Mouse (Mus musculus) adrenal gland, postnatal 36 days (tissue): Measurements from ENCODE around the gene Olfr11. TPM values are rescaled to one million over a fixed set of nuclear protein-coding genes. Genes with fewer than 3 reads are reported as not detected.

Experiments
- DNase-seq, 2 experiments: peaks; one replicate each; pipeline ENCODE4 v3.0.0; 2021; ENCODE audit warnings: mixed read lengths in 1 of 2
- long read RNA-seq, 2 experiments: library from polyadenylated mRNA; stranded (forward); transcript quantifications; one replicate each; pipeline ENCODE4 v2.0.0; 2021; ENCODE audit warnings: borderline sequencing depth in 2 of 2
- total RNA-seq, 2 experiments: library from RNA; stranded (reverse); gene quantifications; 2 replicates each; pipeline ENCODE4 v1.2.3; 2021

The Olfr11 gene
- total RNA-seq: not detected
- long read RNA-seq, experiment 1: 0 reads
- long read RNA-seq, experiment 2: 0 reads

- no peak for DNase-seq
Measured at GRCm38 (mm10) chr13:21642418-21642817, at the start of gene Olfr11. Gene Olfr11 (minus strand): TSS chr13:21642518.

GRCm38 (mm10) chr13:21677305-21677704 is 35.0 kb upstream of the Olfr11 start, which contains the start of gene Olfr1360:
Gene Olfr1360 (minus strand): TSS chr13:21677405.
- DNase-seq: no peak

DNA sequence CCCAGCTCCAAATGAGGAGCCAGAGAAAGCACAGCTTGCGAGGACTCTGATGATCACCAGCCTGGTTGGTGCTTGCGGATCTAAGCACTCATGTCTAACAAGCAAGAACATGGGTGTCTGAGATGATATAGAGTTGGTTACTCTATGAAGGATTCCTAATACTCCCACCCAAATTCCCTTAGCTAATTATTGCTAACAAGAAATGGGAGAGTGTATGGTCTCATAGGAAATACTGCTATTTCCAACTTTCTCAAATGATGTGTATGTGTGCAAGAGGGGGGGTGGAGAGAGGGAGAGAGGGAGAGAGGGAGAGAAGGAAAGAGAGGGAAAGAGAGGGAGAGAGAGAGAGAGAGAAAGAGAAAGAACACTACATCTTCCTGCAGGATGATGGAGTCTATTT is 21.0 kb upstream of the Olfr11 start, which contains the start of gene Olfr1361:
Gene Olfr1361, minus strand, starts transcription at position 101 of the 400 bp plus-strand sequence.
- no peak for DNase-seq

DNA sequence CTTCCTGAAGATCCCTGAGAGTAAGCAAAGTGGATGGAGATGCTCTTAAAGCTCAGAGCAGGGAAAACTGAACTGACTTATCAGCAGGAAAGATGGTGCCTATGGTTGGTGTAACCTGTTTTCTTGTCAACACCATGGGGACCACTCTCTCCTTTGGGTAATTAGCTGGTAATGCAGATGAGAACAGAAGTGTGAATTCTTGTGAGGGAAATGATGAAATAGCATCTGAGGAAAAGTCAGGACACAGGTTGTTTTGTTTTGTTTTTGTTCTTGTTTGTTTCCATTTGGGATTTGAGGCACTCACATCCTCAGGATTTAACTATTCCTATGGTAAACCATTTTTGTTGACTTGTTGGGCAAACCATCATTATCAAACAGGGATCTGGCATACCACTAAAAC is 28.4 kb downstream of the Olfr11 start, which contains the start of gene Olfr1362:
Gene Olfr1362, minus strand, starts transcription at position 101 of the 400 bp plus-strand sequence.
- no peak for DNase-seq

- DNase-seq: no peak
Measured at GRCm38 (mm10) chr13:21591618-21592017, 50.7 kb downstream of the Olfr11 start.

Other genes with a start within 250 kb of the Olfr11 start
- gene Zkscan3, start 239.8 kb downstream of the Olfr11 start, total RNA-seq: 10 to 100 TPM; 55.6 to 64.5 TPM
- under 1 TPM; 0.79 to 0.89 TPM for gene Pgbd1, start 201.5 kb downstream of the Olfr11 start, total RNA-seq
- gene Zscan26, start 188.8 kb downstream of the Olfr11 start, total RNA-seq: 10 to 100 TPM; 34.5 to 39.7 TPM
- 1 to 10 TPM in 1 of 2 experiments, under 1 TPM in 1; 0.96 to 1.4 TPM for gene Nkapl, start 174.0 kb downstream of the Olfr11 start, total RNA-seq
- gene Zkscan4, start 163.6 kb downstream of the Olfr11 start, total RNA-seq: 1 to 10 TPM; 2.1 to 2.6 TPM
- not detected for gene Gm10065, start 163.1 kb downstream of the Olfr11 start, total RNA-seq
- 10 to 100 TPM; 11.0 to 12.8 TPM for gene AK157302, start 147.3 kb downstream of the Olfr11 start, total RNA-seq
- gene Gm11273, start 141.1 kb downstream of the Olfr11 start, total RNA-seq: 10 to 100 TPM; 89.0 to 99.3 TPM
- 10 to 100 TPM; 16.9 to 19.2 TPM for gene Zkscan8, start 111.4 kb downstream of the Olfr11 start, total RNA-seq
- not detected for gene Olfr1366, start 99.7 kb downstream of the Olfr11 start, total RNA-seq
- not detected for gene Olfr1535, start 82.6 kb downstream of the Olfr11 start, total RNA-seq
- gene Olfr1364, start 60.8 kb downstream of the Olfr11 start, total RNA-seq: not detected
- not detected for gene Olfr1362, start 28.5 kb downstream of the Olfr11 start, total RNA-seq
- not detected for gene Olfr1361, start 20.9 kb upstream of the Olfr11 start, total RNA-seq
- not detected for gene Olfr1360, start 34.9 kb upstream of the Olfr11 start, total RNA-seq
- not detected for gene Olfr1359, start 55.6 kb upstream of the Olfr11 start, total RNA-seq
- gene Hist1h2bl, start 73.6 kb upstream of the Olfr11 start, total RNA-seq: 10 to 100 TPM; 60.4 to 64.6 TPM
- 10 to 100 TPM in 1 of 2 experiments, 1 to 10 TPM in 1; 7.6 to 50.2 TPM for gene Hist1h2ai, start 73.9 kb upstream of the Olfr11 start, total RNA-seq
- gene Hist1h3h, start 75.1 kb upstream of the Olfr11 start, total RNA-seq: 10 to 100 TPM; 68.3 to 81.7 TPM
- 10 to 100 TPM; 17.4 to 18.8 TPM for gene Hist1h2bm, start 79.5 kb upstream of the Olfr11 start, total RNA-seq
- 10 to 100 TPM; 11.8 to 14.2 TPM for gene Hist1h4j, start 92.5 kb upstream of the Olfr11 start, total RNA-seq
- 100 to 1,000 TPM; 172 to 183 TPM for gene Hist1h4k, start 108.0 kb upstream of the Olfr11 start, total RNA-seq
- gene Hist1h2ak, start 111.3 kb upstream of the Olfr11 start, total RNA-seq: 10 to 100 TPM; 18.0 to 19.9 TPM
- gene Hist1h2bn, start 111.6 kb upstream of the Olfr11 start, total RNA-seq: 10 to 100 TPM; 36.1 to 38.9 TPM
- gene Hist1h1b, start 138.1 kb upstream of the Olfr11 start, total RNA-seq: 10 to 100 TPM; 26.2 to 28.0 TPM
- gene Hist1h3i, start 140.9 kb upstream of the Olfr11 start, total RNA-seq: 10 to 100 TPM; 61.4 to 73.9 TPM
- 1 to 10 TPM; 7.5 to 9.1 TPM for gene Hist1h2an, start 144.7 kb upstream of the Olfr11 start, total RNA-seq
- gene Hist1h2bp, start 144.9 kb upstream of the Olfr11 start, total RNA-seq: 10 to 100 TPM; 21.9 to 22.1 TPM
- gene Hist1h2bq, start 167.7 kb upstream of the Olfr11 start, total RNA-seq: 10 to 100 TPM; 74.0 to 76.3 TPM
- gene Hist1h2ao, start 167.9 kb upstream of the Olfr11 start, total RNA-seq: 10 to 100 TPM; 24.0 to 56.4 TPM
- 100 to 1,000 TPM; 215 to 270 TPM for gene Hist1h4m, start 169.2 kb upstream of the Olfr11 start, total RNA-seq
- gene Hist1h4n, start 189.7 kb upstream of the Olfr11 start, total RNA-seq: 100 to 1,000 TPM in 1 of 2 experiments, 10 to 100 TPM in 1; 56.0 to 125 TPM
- gene Hist1h2ap, start 191.0 kb upstream of the Olfr11 start, total RNA-seq: 10 to 100 TPM; 48.2 to 72.9 TPM
- 10 to 100 TPM; 72.5 to 76.9 TPM for gene Hist1h2br, start 191.2 kb upstream of the Olfr11 start, total RNA-seq